Mouse (Mus musculus): Measurements from ENCODE around the gene Bmx.

The Bmx gene

GRCm38 (mm10) chrX:164173880-164174279 lies 84.1 kb downstream of the Bmx start:
- DNase-seq: no peak

- no peak for DNase-seq
These were observed 87.0 kb downstream of the Bmx start for GRCm38 (mm10) chrX:164171034-164171433.

GRCm38 (mm10) chrX:164164681-164165080 lies 93.3 kb downstream of the Bmx start:
- no peak for DNase-seq

- DNase-seq: no peak
These were observed 103.4 kb downstream of the Bmx start for GRCm38 (mm10) chrX:164154594-164154993.

- DNase-seq: no peak
These were observed 104.4 kb downstream of the Bmx start for GRCm38 (mm10) chrX:164153606-164154005.

DNA sequence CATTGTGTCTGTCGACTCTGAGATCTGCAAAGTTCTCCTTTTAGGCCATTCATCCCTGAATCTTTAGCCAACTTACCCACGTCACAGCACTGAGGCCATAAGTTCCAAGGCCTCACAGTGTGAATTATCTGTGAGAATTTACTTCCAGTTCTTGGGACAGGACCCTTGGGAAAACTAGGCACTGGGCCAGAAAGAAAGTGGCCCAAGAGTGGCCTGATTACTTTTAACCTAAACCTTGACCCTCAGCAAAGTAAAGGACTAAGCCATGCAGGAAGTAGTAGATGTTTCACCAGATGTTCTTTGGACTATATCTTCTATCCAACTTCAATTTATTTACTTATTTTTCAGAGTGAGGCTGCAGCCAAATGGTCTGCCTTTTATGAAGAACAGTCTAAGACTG lies 105.3 kb downstream of the Bmx start:
- DNase-seq: no peak

DNA sequence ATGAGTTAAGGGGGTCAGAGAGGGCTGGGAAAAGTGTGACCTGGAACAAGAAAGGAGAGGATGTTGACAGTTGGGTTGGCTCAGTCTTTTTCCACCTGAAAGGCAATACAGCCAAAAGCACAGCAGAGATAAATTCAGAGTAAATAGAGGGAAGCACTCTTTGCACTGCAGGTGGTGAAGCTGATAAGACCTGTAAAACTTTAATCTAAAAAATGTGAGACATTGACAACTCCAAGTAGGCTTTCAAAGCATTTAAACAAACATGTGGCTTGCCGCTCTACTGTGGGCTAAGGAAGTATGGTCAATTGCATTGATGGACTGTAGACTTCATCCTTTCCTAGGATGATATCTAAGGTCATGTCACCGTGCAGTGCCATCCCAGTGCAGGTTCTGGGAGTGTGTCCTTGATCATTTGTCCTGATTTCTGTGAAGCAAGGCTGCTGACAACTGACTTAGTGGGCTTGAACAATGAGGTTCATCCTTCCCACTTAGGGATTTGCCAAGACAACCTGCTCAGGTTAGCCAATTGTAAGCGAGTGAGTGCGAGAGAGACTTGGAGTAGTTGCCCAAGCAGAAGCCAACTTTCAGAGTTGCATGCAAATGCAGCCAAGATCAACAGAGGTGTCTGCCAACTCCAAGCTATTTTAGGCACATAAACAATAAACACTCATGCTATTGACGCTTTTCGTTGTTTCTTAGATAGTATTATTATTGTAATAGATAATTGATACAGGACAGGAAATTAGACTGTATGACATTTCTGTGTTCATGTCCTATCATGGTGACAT lies 112.3 kb downstream of the Bmx start:
- no peak for DNase-seq
